Mouse (Mus musculus) heart, postnatal 0 days (tissue): ENCODE results near the gene H2afy. TPM values are rescaled to one million over a fixed set of nuclear protein-coding genes. Genes with fewer than 3 reads are reported as not detected.

Source experiments
- ATAC-seq: fragments of 200-750 bp; cut with Nextera tagmentation; 2 replicates; pipeline ENCODE4 v1.8.0; 2017; ENCODE audit warnings: low read depth, moderate number of reproducible peaks, moderate library complexity; ENCODE audit not compliant: insufficient read depth
- DNase-seq: peaks from one replicate; pipeline ENCODE4 v3.0.0-alpha.2; 2016; ENCODE audit warnings: low spot score
- H3K27ac ChIP-seq: fragments of 300-500 bp; sonication (generic); 2 replicates; pipeline ENCODE4 v1.5.1; 2014; ENCODE audit warnings: low read depth, mild to moderate bottlenecking
- H3K27me3 ChIP-seq: fragments of 300-500 bp; sonication (generic); 2 replicates; pipeline ENCODE4 v1.6.1; 2014; ENCODE audit warnings: low read length, mixed read lengths; ENCODE audit not compliant: control insufficient read depth, insufficient read depth
- H3K36me3 ChIP-seq: fragments of 300-500 bp; sonication (generic); replicated peaks from 2 replicates; pipeline ENCODE4 v1.6.1; 2014; ENCODE audit warnings: low read length, mixed read lengths; ENCODE audit not compliant: control insufficient read depth, insufficient read depth
- H3K4me1 ChIP-seq: fragments of 300-500 bp; sonication (generic); 2 replicates; pipeline ENCODE4 v1.6.1; 2014; ENCODE audit warnings: antibody characterized with exemption; ENCODE audit not compliant: control insufficient read depth, insufficient read depth
- H3K4me2 ChIP-seq: fragments of 300-500 bp; sonication (generic); 2 replicates; pipeline ENCODE4 v1.6.1; 2014; ENCODE audit warnings: low read depth, mild to moderate bottlenecking, low read length, moderate library complexity
- H3K4me3 ChIP-seq: fragments of 300-500 bp; sonication (generic); 2 replicates; pipeline ENCODE4 v1.5.1; 2014; ENCODE audit warnings: low read depth, low read length
- H3K9ac ChIP-seq: fragments of 300-500 bp; sonication (generic); replicated peaks from 2 replicates; pipeline ENCODE4 v1.6.1; 2014; ENCODE audit warnings: low read depth, low read length, mixed read lengths
- H3K9me3 ChIP-seq: fragments of 300-500 bp; sonication (generic); replicated peaks from 2 replicates; pipeline ENCODE4 v1.6.1; 2016; ENCODE audit warnings: low read length; ENCODE audit not compliant: control insufficient read depth
- CTCF ChIP-seq: IDR thresholded peaks from 2 replicates; pipeline ENCODE4 v1.5.1; 2016; ENCODE audit warnings: antibody characterized with exemption, control low read depth, low read depth
- EP300 ChIP-seq: IDR thresholded peaks from 2 replicates; pipeline ENCODE4 v1.6.1; 2016; ENCODE audit warnings: antibody characterized with exemption, low read depth
- WGBS: fragments of 180-500 bp; shearing (Covaris S2); extraction: QIAGEN DNeasy Blood & Tissue Kit; methylation state at CpG from one replicate; pipeline ENCODE4 v1.1.7; 2014; 5-methylcytosine and 5-hydroxymethylcytosine counted together
- polyA plus RNA-seq: library from polyadenylated mRNA; unstranded; fragments of >200 nt; fragmentation: Nextera tagmentation; extraction: Ambion mirVana; gene quantifications from 2 replicates; pipeline ENCODE4 v1.2.1, GENCODE M21; 2015
- total RNA-seq: library from RNA; depleted of rRNA; stranded (reverse); fragments of >200 nt; gene quantifications from 2 replicates; pipeline ENCODE4 v1.2.3, GENCODE M21; 2014; ENCODE audit warnings: low replicate concordance

H2afy gene
- total and polyA plus RNA-seq, 2 experiments from 2014 or later = 45.0 to 61.7 TPM

DNA sequence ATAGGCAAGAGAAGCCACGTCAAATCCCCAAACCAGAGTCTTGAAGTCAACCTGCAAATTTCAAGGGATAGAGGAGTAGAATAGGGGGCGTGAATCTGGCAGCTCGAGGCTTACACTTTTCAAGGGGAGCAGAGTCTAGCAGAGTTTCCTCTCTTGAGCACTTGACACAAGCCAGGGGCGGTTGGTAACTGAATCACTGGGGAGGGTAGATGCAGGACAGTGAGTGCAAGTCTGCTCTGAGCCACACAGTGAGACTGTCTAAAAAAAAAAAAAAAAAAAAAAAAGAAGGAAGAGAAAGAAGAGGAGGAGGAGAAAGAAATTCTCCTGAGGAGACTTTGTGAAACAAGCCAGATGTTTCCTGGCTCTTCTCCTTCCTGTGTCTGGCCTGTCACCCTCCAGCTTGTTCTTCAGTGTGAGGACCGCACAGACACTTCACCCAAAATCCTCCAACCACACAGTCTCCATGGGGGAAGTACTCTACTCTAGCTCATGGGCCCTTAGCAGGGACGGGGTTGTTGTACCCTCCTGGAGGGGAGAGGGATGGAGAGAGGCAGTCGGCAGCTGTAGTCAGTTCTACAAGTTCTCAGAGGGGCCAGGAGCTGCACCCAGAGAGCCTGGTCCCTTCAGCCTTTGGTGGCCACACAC is 36.9 kb upstream of the H2afy start:
- H3K4me1 ChIP-seq = no peaks in the 10 kb centered on the region
- no peak overlapping the region for H3K9ac ChIP-seq
- ATAC-seq = no peak
- DNase-seq = no peak
- H3K27ac ChIP-seq = no peak overlapping the region
- no peak overlapping the region for H3K4me2 ChIP-seq
- no peak overlapping the region for H3K4me3 ChIP-seq
- 43% methylated on average over 7 of the region's 7 CpGs for WGBS
- H3K36me3 ChIP-seq = no peaks in the 10 kb centered on the region
- H3K9me3 ChIP-seq = no peaks in the 10 kb centered on the region
- H3K27me3 ChIP-seq = 0 out of 2 replicates have a peak, but pooled peaks cover 3% of the 10 kb centered on the region
- TF ChIP-seq EP300 = no peak
- no peak for TF ChIP-seq CTCF

DNA sequence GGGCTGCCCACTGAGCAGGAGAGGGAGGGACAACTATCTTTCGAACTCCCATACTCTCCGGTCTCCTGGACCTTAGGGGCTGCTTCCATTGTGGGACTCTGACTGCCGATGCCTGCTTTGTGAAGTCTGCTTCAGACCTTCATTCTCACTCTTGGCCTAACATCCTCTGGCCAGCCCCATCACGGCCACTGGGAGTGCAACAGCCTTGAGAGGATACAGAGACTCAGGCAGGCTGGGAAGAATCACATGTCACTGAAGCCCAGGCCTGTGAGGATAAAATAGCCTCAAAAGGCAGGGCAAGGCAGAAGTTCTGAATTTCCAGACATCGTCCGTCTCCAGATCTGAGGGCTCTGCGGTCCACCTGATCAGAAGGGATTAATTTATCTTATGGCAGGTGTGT is 35.9 kb upstream of the H2afy start:
- Histone ChIP-seq H3K27ac (no peak overlapping the region), H3K4me3 (no peak overlapping the region), H3K9me3 (no peaks in the 10 kb centered on the region), H3K4me2 (no peak overlapping the region), H3K36me3 (no peaks in the 10 kb centered on the region), H3K27me3 (0 out of 2 replicates have a peak, but pooled peaks cover 3% of the 10 kb centered on the region), H3K4me1 (no peaks in the 10 kb centered on the region), H3K9ac (no peak overlapping the region)
- 69% methylated on average over 7 of the region's 7 CpGs for WGBS
- TF ChIP-seq EP300 = no peak
- TF ChIP-seq CTCF = no peak
- ATAC-seq (no peak), DNase-seq (no peak)

DNA sequence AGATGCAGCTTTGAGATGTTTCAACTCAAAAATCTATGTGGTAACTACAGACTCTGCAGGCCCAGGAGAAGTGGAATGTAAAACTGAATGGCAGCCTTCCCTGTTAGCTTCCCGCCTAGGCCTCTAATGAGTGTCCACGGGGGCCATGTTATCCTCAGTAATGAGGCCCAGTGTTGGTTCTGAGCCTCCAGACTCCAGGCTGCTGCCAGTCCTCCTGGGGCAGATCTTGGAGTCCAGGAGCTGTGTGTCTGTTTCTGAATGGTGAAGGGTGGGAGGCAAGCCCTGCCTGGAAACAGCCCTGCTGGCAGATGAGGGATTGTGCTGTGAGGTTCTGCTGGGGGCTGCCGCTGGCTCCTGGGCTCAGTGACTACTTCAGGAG is 32.2 kb upstream of the H2afy start:
- 0 out of 2 replicates have a peak, but pooled peaks cover 7% of the 10 kb centered on the region for H3K4me1 ChIP-seq
- no peaks in the 10 kb centered on the region for H3K9me3 ChIP-seq
- DNase-seq = no peak
- H3K27ac ChIP-seq = no peak overlapping the region
- no peak overlapping the region for H3K4me3 ChIP-seq
- no peaks in the 10 kb centered on the region for H3K36me3 ChIP-seq
- H3K9ac ChIP-seq = no peak overlapping the region
- ATAC-seq = no peak
- 0 out of 2 replicates have a peak, but pooled peaks cover 3% of the 10 kb centered on the region for H3K27me3 ChIP-seq
- no peak overlapping the region for H3K4me2 ChIP-seq
- no peak for TF ChIP-seq CTCF
- 58% methylated on average over 3 of the region's 3 CpGs for WGBS

DNA sequence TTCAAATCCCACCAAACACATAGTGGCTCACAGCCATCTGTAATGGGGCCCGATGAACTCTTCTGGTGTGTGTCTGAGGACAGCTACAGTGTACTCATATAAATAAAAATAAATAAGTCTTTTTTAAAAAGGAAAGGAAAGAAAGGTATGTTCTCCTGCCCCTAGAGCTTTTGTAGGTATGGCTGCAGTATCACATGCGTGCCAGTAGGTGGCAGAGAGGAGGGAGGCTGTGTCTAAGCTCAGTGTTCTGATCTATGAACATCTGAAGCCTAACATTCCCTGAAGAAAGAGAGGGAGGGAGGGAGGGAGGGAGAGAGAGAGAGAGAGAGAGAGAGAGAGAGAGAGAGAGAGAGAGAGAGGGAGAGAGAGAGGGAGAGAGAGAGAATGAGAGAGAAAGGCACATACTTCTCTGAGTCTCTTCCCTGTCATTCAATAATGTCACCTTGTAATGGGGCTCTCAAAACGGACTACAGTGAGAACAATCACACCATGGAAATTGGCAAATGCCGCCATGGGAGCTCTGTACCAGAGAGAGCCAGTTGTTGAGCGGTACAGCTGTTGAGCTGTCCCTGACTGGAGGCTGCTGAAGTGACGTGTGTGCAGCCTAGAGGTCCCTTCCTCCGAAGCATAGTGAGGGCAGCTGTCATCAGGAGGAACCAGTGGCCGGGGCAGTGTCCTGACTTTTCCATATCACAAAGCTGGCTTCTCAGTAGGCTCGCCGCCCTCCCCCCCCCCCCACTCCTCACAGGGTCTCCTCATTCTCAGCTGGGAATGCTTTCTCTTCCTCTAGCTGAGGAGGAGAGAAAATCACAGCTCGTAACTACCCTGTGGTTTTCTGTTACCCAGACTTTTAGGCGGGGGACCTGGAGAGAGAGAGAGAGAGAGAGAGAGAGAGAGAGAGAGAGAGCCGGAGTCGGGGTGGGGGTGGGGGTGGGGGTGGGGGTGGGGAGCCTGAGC is 31.6 kb upstream of the H2afy start:
- no peaks in the 10 kb centered on the region for H3K36me3 ChIP-seq
- ATAC-seq (peak; percentile 66), DNase-seq (no peak)
- no peaks in the 10 kb centered on the region for H3K9me3 ChIP-seq
- H3K4me1 ChIP-seq = peaks cover 12% of the 10 kb centered on the region; the same call in 1 of the 2 replicates
- no peak overlapping the region for H3K4me3 ChIP-seq
- no peak overlapping the region for H3K27ac ChIP-seq
- TF ChIP-seq CTCF = peak; percentile 73
- no peak for TF ChIP-seq EP300
- 0 out of 2 replicates have a peak overlapping the region, but pooled peaks have one; percentile 1 for H3K4me2 ChIP-seq
- 0 out of 2 replicates have a peak, but pooled peaks cover 3% of the 10 kb centered on the region for H3K27me3 ChIP-seq
- H3K9ac ChIP-seq = no peak overlapping the region
- WGBS = 24% methylated on average over 9 of the region's 14 CpGs

DNA sequence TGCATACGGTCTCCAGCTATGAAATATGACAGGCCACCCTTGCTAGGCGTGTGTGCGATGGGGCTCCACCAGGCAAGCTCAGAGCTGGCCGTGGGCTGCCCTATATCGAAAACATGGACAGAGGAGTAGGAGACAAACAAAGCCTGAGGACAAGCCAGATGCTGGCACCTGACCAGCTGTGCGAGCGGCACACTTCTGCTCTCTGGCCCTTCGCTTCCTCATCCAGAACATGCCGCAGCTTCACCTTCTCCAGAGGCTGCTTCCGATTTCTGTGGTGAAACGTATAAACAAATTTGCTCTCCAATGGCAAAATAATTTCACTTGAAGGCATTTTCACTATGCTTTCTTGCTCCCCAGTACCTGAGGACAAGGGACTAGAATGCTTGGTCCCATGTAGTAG is 29.4 kb upstream of the H2afy start:
- WGBS = 89% methylated on average over 11 of the region's 11 CpGs
- H3K27me3 ChIP-seq = no peaks in the 10 kb centered on the region
- H3K36me3 ChIP-seq = no peaks in the 10 kb centered on the region

More for the DNA sequence above, 29.4 kb upstream of the H2afy start:
- H3K4me2 ChIP-seq = no peak overlapping the region
- DNase-seq (no peak), ATAC-seq (no peak)
- peaks cover 12% of the 10 kb centered on the region; the same call in 1 of the 2 replicates for H3K4me1 ChIP-seq
- no peak overlapping the region for H3K27ac ChIP-seq
- H3K9me3 ChIP-seq = no peaks in the 10 kb centered on the region
- no peak for TF ChIP-seq EP300
- TF ChIP-seq CTCF = no peak
- H3K9ac ChIP-seq = no peak overlapping the region
- no peak overlapping the region for H3K4me3 ChIP-seq
